Mouse (Mus musculus) kidney, adult 11 months (tissue): ENCODE measurements around the gene Plcg1.

Experiments used
- DNase-seq: peaks from one replicate; pipeline ENCODE4 v3.0.0; 2022

Gene Plcg1

DNA sequence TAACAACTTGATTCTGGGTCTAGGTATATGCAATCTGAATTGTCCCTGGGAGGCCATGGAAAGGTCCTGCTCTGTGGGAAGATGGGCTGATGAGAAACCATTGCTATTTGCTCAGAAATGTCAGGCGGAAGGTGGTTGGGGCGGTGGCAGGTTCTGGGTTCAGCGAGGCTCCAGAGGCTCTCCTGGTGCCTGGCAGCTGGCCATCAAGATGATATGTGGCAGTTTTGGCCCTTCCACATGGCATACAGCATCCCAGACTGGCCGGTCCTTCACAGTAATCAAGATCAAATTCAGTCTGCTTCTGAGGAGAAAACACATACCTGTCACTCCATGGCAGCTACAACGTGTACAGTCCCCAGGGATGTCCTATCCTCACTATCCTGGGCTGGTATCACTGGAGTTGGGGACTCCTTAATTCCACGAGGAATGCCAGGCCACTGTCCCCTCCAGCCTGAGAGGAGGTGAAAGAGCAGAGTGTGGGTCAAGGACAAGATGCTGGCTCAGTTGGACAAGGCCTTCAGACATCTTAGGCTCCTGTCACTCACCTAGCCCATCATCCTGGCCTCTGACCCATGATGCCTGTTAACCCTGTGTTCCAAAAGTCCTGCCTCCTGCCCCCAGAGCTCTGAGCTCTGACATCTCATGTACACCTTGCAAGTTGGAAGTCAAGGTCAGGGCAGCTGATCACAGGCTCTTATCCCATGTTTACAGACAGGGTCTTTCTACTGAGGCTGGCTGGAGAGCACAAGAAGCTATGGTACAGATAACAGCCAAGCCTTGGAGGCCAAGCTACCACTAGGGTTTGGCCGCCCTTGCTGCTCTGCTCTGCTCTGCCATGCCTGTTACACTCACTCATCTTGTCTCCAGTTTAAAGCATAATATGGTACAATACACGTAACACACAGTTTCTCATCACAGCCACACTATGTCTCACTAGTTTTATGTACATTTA is 40.5 kb downstream of the Plcg1 start:
- DNase-seq: no peak

DNA sequence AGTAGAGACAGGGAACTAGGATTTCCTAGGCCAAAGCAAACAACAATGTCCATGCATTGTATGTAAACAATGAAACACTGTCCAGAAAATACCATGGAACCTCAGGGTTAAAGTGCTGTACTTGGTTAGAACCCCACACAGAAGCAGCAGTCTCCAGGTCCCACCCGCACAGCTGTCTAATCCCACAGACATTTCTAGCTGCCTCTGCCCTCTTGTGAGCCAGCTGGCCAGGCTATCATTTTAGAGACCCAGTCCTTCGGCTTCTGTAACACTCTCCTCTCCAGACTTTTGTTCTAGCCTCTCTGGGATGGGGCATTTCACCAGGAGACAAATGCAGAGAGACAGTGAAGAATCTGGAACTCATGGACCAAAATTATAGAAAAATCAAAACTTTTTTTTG is 46.9 kb downstream of the Plcg1 start:
- no peak for DNase-seq

DNA sequence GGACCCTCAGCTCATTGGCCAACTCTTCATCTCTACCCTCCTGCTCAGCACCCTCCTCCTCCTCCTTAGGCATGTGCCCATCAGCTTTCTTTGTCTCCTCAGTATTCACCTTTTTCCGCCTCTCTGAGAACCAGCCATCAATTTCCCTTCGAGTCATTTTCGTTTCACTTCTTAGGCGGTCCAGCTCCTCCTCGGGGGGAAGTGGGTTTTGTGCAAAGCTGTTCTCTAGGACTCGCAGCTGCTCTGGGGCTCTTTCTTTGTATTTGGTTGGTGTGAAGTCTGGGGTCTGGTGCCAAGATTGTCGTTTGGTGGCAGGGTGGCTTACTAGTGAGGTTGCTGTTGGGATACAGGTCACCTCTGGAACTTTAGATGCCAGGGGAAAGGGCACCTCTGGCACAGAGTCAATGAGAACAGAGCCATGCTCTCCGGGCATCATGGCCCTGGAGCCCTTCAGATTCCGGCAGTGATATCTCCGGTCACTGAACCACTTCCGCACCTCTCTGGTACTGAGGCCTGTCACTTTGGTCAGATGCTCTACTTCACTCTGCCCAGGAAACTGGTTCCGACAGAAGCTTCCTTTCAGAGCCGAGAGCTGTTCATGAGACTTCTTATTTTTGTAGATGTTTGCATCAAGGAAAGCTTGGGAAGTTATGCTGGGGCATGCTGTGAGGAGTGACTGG is 49.2 kb downstream of the Plcg1 start:
- no peak for DNase-seq

DNA sequence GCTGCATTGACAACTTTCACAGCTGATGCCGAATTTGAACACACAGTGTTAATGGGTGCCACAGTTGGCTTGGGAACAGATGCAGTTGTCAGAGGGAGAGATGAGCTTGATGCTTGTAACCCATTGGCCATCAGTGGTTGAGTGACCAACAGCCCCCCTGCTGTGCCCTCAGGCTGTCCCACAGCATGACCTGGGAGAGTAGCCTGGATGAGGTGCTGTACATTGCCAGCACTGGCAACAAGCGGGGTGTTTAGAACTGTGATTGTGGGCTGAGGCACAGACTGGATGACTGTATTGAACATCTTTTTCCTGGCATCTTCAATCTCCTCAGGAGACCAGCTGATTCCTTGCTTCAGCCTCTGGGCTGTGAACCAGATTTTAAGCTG is 49.7 kb downstream of the Plcg1 start:
- DNase-seq: no peak

DNA sequence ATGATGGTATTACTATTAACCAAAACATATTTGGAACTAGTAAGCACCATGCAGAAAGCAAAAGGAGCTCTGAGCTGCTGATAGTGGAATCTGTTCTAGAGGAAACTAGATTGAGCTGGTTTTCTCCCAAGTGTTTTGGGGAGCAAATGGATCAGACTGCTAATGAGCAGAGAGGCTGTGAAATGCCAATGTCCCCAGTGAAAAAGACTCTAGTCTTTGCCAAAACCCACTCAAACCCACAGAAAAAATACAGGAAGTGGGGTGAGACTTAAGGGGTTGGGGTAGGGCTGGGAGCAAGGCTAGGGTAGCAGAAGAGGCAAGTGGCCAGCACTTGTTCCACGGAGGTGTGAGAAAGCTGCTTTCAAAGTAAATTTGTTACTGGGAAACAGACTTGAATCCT is 55.2 kb downstream of the Plcg1 start:
- DNase-seq: no peak

DNA sequence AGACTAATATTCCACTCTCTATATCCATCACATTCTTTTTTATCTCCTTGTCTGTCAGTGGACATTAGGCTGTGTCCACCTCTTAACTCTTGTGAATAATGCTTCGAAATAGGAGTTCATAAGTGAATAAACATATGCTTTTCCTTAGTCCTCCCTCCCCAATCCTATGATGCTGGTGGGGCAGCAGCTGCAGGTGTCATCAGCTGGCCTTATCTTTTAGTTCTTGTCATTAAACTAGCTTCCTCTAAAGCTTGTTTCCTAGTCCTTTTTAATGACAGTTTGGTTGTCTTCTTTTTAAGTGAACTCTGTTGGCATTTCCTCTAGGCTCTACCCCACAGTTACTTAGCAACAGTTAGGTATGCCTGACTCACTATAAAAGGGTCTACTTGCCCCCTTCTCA is 57.9 kb downstream of the Plcg1 start:
- DNase-seq: no peak

DNA sequence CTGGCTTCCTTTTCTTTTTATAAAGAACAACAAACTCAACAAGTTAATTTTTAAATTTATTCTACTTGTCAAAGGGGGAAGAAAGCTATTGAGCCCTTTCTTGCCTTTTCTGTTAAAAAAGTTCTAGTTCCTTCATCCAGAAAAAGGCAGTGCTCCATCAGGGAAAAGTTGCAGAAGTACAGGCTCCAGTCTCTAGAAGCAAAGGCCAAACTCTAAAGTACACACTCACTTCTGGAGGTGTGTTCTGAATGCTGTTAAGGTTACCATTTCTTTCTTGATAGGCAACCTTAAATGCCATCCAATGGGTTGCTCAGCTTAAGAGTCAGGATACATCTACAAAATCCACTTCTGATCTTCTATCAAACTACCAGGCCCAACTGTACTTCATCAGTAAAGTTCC is 58.6 kb downstream of the Plcg1 start:
- no peak for DNase-seq

DNA sequence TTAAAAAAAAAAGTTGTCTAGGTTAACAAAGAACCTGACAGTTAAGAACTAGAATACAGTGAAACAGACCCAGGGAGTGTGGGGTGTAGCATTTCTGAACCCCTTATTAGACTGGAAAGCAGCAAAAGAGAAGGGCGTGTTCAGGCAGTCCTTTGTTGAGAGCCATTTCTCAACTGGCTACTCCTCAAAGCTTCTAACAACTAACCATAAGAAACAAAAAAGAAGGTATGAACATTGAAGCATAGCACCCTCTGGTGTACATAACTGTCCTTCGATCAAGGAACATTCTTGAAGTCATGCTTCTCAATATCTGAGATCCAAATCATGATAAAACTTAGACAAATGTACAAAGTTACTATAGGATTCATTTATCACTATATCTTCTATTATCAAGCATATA is 62.0 kb downstream of the Plcg1 start:
- no peak for DNase-seq

DNA sequence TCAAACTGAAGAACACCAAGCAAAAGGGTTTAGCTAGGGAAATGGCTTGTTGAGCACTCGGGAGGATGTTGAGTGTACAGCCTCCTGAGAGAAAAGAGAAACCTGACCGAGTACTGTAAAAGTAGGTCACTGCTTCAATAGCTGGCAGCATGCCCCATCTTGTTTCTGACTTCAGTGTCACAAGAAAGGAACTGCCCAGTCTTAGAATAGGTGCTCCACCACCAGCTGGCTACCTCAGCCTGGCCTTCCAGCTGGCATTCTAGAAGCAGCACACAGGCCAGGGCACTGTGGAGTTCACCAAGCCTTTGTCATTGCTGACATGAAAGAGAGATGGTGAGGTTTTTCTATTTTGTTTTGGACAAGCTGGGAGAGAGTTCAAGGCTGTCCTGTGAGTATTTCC is 65.9 kb downstream of the Plcg1 start:
- peak; percentile 77 for DNase-seq

DNA sequence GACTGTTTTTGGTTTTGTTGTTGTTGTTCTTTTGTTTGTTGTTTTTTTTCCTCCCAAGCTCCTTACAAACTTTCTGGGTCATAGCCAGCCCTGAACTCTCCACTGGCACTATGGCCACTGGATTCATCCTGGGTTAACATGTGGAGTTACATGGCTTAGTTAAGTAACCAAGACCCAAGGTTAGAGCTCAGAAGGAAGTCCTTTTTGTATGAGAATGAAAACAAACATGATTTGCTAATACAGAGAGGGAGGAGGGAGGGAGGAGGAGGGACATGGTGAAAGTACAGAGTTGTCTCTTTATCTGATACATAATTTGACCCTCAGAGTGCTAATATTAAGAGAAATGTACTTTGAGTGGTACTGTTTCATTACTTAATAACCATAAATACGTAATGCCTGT is 67.1 kb downstream of the Plcg1 start:
- no peak for DNase-seq

DNA sequence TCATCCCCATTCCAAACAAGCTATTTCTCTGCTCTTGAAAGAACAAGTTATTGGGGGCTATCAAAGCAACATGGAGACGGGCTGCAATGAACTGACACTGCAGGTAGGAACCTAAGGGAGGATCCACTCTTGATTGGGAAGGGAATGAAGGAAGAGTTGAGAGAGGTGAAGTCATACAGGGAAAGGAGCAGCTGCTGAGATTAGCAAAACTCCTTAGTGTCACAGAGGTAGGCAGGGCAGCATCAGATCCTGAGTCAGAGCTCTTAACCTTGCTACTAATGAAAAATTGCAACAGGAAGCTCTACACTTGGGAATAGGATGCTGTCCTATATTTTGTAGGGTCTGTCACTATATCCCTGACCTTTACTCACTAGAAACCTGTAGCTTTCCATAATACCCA is 69.9 kb downstream of the Plcg1 start:
- DNase-seq: no peak

DNA sequence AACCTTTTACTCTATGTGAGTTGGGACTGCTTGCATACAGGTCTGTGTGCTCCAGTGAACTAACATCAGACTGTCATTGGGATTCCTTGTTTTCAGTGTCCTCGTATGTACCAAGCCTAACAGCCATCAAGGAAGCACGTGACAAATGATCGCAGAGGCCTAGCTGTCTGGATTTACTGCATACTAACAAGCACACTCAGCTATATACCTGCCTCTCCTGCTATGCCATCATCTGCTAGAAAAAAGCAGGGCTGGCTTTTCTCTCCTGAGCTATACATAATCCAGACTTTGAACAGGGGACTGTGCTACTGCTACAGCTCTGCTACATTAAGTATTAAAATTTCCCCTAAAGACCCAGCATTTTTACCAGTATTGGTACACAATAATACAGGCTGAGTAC is 71.2 kb downstream of the Plcg1 start:
- no peak for DNase-seq

DNA sequence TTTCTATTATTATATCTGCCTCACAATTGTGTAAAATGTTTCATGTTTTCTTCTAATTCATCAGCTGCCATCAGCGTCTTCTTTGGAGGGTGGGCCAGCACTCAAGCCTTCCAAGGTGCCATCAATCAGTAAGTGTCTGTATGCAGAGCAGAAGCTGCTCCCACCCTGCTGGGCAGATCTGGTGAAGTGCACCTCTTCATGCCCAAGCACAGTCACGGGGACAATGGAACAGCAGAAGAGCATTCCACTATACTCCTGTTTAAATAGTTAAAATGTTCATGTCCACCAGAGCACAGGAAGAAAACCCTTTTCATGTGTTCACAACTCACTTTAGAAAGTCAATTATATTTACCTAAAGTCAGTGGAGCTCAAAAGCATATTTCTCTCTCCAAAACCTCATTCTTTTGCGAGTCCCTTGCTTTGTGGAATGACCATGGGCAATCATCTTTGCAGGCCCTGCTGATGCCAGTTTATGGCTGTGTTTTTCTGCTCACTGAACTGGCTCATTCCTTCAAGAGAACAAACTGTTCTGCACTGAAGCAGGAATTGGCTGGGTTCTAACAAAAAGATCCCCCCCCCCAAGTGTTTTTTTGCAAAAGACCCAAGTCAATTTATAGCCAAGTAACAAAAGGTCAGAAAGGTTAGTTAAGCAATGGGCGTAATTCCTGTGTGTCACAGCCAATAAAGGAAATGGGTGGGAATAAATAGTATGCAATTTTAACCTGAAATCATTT is 73.9 kb downstream of the Plcg1 start:
- peak; percentile 75 for DNase-seq

DNA sequence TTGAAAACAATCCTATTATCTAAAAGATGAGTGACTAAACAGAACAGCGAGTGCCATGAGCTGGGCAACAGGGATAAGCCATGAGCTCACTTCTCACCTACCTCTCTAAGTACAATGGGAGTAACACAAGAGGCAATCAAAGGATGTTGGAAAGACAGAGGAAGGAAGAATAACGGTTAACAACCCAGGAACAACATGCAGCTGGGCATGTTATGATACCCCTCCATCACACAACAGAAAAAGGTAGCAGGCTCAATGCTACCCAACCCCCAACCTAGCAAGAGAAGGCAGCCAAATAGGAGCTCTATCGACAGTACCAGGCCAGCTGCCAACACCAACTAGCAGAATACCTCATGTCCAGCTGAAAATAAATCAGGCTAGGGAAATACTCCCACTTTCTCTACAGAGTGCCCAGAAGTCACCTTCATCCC is 75.0 kb downstream of the Plcg1 start:
- DNase-seq: peak; percentile 83

DNA sequence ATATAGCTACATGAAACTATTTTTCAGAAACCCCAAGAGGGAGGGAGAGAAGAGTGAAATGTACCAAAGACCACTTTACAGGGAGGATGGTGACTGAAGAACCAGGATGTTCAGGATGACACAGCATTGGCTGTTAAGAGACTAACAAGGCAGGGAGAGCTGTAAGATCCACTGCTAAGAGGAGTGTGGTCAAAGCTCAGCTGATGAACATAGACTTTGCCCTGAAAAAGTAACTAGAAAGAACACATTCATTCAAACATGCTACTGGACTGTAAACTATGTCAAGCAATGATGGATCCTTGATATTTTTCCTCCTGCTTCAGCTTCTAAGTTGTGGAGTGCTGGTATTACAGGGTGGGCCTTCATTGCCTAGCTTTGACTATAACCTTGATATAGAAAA is 79.3 kb downstream of the Plcg1 start:
- DNase-seq: no peak

DNA sequence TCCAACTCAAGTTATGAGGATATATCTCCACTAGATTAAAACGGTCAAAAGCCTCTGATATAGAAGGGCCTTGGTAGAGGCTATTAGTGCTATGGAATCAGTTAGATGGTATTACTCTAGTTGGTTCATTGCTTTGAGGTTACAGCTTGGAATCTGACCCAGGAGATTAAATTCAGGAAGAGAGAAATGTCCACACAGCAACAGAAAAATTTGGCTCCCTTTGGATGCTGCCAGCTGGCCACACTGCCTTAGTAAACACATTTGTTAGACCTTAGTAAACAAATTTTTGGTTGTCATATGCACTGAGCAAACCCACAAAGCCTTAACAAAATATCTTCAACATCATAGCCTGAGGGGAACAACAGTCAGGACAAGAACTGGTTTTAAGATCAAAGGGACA is 79.7 kb downstream of the Plcg1 start:
- no peak for DNase-seq
